In the genomic region with DNA sequence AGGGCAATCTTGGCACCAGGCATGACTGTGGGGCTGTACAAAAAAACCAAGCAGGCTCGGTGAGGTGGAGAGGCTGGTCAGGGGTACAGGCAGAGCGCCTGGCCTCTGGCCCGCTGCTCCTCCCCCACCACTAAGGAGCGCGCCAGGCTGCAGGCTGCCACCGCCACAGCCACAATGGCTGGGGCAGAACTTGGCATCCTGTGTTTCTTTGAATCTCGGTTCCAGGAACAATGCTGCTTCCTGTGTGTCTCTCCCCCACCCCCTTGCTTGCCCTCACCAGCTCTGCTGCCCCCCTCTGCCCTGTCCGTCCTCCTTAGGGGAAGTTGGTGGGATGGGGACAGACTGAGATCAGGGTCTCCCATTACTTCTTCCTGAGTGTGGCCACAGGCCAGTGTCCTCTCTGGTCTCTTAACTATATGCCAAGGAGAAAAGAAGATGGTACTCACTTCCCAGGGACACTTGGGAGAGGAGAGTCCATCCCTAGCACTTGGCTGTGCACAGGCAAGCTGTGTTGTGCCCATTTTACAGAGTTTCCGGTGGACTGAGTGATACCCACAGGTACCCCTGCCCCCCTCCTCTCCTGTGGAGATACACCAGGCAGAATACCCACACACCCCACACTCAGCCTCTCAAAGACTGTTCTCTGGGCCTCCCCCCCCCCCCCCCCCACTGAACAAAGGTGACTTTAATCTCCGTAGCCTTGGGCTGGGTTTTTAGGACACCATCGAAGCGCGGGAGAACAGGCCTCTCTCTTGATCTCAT, we compare ENCODE assay signal across 8 mouse cellular contexts. TPM values are rescaled to one million over a fixed set of nuclear protein-coding genes. Genes with fewer than 3 reads are reported as not detected.
DNase-seq lines count a peak whose midpoint lies in the region; ATAC-seq and TF ChIP-seq lines count a peak whose summit lies in the region.

No protein-coding gene starts in this region.

- TF ChIP-seq POLR2A in bone marrow, adult 2 months (IDR thresholded peaks at IDR 0.05; ENCODE audit: borderline replicate concordance, control insufficient read depth, low read depth, low read length), result peak; percentile 71; the same call in 1 of the 2 replicates

- peak overlapping the region; percentile 67 for H3K4me2 ChIP-seq in heart, embryonic 11.5 days
- H3K4me2 ChIP-seq in stomach, embryonic 14.5 days (replicated peaks; ENCODE audit: low read depth, low read length), result peak overlapping the region; percentile 72

- H3K27ac ChIP-seq in left cerebral cortex, adult 2 months, result peak overlapping the region; percentile 80
- peak overlapping the region; percentile 87 for H3K27ac ChIP-seq in bone marrow, adult 2 months (ENCODE audit: control insufficient read depth, insufficient read depth, low read depth, low read length, poor library complexity)
- H3K27ac ChIP-seq in heart, embryonic 11.5 days (ENCODE audit: low read depth, low read length), result no peak overlapping the region
- H3K27ac ChIP-seq in stomach, embryonic 14.5 days (ENCODE audit: low read length), result peak overlapping the region; percentile 96

- no peaks in the 10 kb centered on the region for H3K9me3 ChIP-seq in heart, embryonic 11.5 days (replicated peaks; ENCODE audit: control insufficient read depth, low read length)
- no peaks in the 10 kb centered on the region for H3K9me3 ChIP-seq in stomach, embryonic 14.5 days (ENCODE audit: control insufficient read depth, low read depth, low read length)

- no peak for ATAC-seq in heart, embryonic 11.5 days (replicated peaks; ENCODE audit: insufficient number of reproducible peaks, low FRiP score, low TSS enrichment)
- ATAC-seq in stomach, embryonic 14.5 days (ENCODE audit: insufficient number of reproducible peaks, insufficient read depth, low FRiP score, low read depth), result no peak

- TF ChIP-seq CTCF in left cerebral cortex, adult 2 months (IDR thresholded peaks at IDR 0.05), result no peak
- TF ChIP-seq CTCF in bone marrow, adult 2 months (IDR thresholded peaks at IDR 0.05; ENCODE audit: control insufficient read depth, insufficient read depth, low read length), result no peak

- peak overlapping the region; percentile 39; the same call in 1 of the 2 replicates for H3K9ac ChIP-seq in heart, embryonic 11.5 days (ENCODE audit: low read depth, low read length)
- H3K9ac ChIP-seq in stomach, embryonic 14.5 days (replicated peaks; ENCODE audit: low read depth, low read length), result peak overlapping the region; percentile 68; the same call in 1 of the 2 replicates

- DNase-seq in left cerebral cortex, adult 2 months (ENCODE audit: extremely low spot score in 1 of 2, low spot score in 2 of 2), result peak in 1 of 2 experiments; percentile 62
- no peak for DNase-seq in left cerebral cortex, adult 11 months (ENCODE audit: low spot score)
- peak; percentile 52 to 70 for DNase-seq in kidney, postnatal 25 days
- DNase-seq in lung, postnatal 25 days (ENCODE audit: low spot score), result peak; percentile 87
- DNase-seq in yolk sac, embryonic 10.5 days (ENCODE audit: low spot score), result no peak

- H3K27me3 ChIP-seq in heart, embryonic 11.5 days (ENCODE audit: control insufficient read depth, insufficient read depth, low read length), result peaks cover 81% of the 10 kb centered on the region
- H3K27me3 ChIP-seq in stomach, embryonic 14.5 days (ENCODE audit: control insufficient read depth, insufficient read depth, low read length), result peaks cover 3% of the 10 kb centered on the region; the same call in 1 of the 2 replicates

- 9% methylated on average over 13 of the region's 13 CpGs for WGBS in bone marrow, adult 2 months
- 15% methylated on average over 13 of the region's 13 CpGs for WGBS in heart, embryonic 11.5 days (ENCODE audit: insufficient replicate concordance)
- WGBS in stomach, embryonic 14.5 days, result 27% methylated on average over 13 of the region's 13 CpGs

- intact Hi-C loops in left cerebral cortex, adult 2 months (cut with DNase I), result loop anchor here (2.0 kb wide), 1 partner anchor 41 kb away; no protein-coding TSS in a partner anchor

- no peaks in the 10 kb centered on the region for H3K36me3 ChIP-seq in heart, embryonic 11.5 days (ENCODE audit: control insufficient read depth, insufficient read depth, low read length)
- H3K36me3 ChIP-seq in stomach, embryonic 14.5 days (ENCODE audit: control insufficient read depth, insufficient read depth, low read length), result peaks cover 20% of the 10 kb centered on the region

- peak overlapping the region; percentile 45 for H3K4me3 ChIP-seq in left cerebral cortex, adult 2 months
- peak overlapping the region; percentile 57 for H3K4me3 ChIP-seq in bone marrow, adult 2 months (replicated peaks; ENCODE audit: control insufficient read depth, low read depth, low read length)
- H3K4me3 ChIP-seq in heart, embryonic 11.5 days (ENCODE audit: low read depth, low read length), result peak overlapping the region; percentile 50
- peak overlapping the region; percentile 64 for H3K4me3 ChIP-seq in stomach, embryonic 14.5 days (ENCODE audit: low read depth, low read length)

- peaks cover 5% of the 10 kb centered on the region; the same call in 1 of the 2 replicates for H3K4me1 ChIP-seq in bone marrow, adult 2 months (ENCODE audit: control insufficient read depth, insufficient read depth, low read length)
- H3K4me1 ChIP-seq in heart, embryonic 11.5 days (ENCODE audit: control insufficient read depth, insufficient read depth, low read length), result peaks cover 46% of the 10 kb centered on the region
- peaks cover 45% of the 10 kb centered on the region for H3K4me1 ChIP-seq in stomach, embryonic 14.5 days (ENCODE audit: control insufficient read depth, insufficient read depth, low read length)

RNA-seq across cellular contexts. Expression of a gene that starts 2.6 kb away (rescaled TPM):
- total RNA-seq in left cerebral cortex, adult 2 months (2021), result 10 to 100 TPM; 25.9 to 26.2 TPM
- polyA plus RNA-seq in bone marrow, adult 2 months (2011; ENCODE audit: insufficient read depth, insufficient read length, low replicate concordance, missing spikeins), result 25.9 and 26.5 TPM in 2 replicates
- 2.8 and 3.3 TPM in 2 replicates for polyA plus RNA-seq in heart, embryonic 11.5 days (2014; fragmentation: Nextera tagmentation; extraction: Ambion mirVana)
- 22.4 and 25.8 TPM in 2 replicates for polyA plus RNA-seq in stomach, embryonic 14.5 days (2014; fragmentation: Nextera tagmentation; extraction: Ambion mirVana)

RNA-seq across cellular contexts. Expression of a gene that starts 39.1 kb away (rescaled TPM):
- 100 to 1,000 TPM; 244 to 247 TPM for total RNA-seq in left cerebral cortex, adult 2 months (2021)
- polyA plus RNA-seq in bone marrow, adult 2 months (2011; ENCODE audit: insufficient read depth, insufficient read length, low replicate concordance, missing spikeins), result 20.1 and 34.8 TPM in 2 replicates
- 26.7 and 28.8 TPM in 2 replicates for polyA plus RNA-seq in heart, embryonic 11.5 days (2014; fragmentation: Nextera tagmentation; extraction: Ambion mirVana)
- 41.9 and 43.1 TPM in 2 replicates for polyA plus RNA-seq in stomach, embryonic 14.5 days (2014; fragmentation: Nextera tagmentation; extraction: Ambion mirVana)

RNA-seq across cellular contexts. Expression of a gene that starts 44.8 kb away (rescaled TPM):
- not detected for total RNA-seq in left cerebral cortex, adult 2 months (2021)
- not detected in 2 replicates for polyA plus RNA-seq in bone marrow, adult 2 months (2011; ENCODE audit: insufficient read depth, insufficient read length, low replicate concordance, missing spikeins)
- 0.74 TPM in 1 of 2 replicates, not detected in the other for polyA plus RNA-seq in heart, embryonic 11.5 days (2014; fragmentation: Nextera tagmentation; extraction: Ambion mirVana)
- 0.74 TPM in 1 of 2 replicates, not detected in the other for polyA plus RNA-seq in stomach, embryonic 14.5 days (2014; fragmentation: Nextera tagmentation; extraction: Ambion mirVana)

Comparison
In these comparisons a context has a peak if more than half of its experiments do, and no peak if none do; other contexts are left out.
1. DNase-seq: peak in kidney, postnatal 25 days (2 of 2) and lung, postnatal 25 days (single experiment); none in left cerebral cortex, adult 11 months (single experiment) and yolk sac, embryonic 10.5 days (single experiment).
2. Peak in every context shown above with its lines, with median percentiles within 50 percentile points of each other: H3K4me3 ChIP-seq.